Mouse (Mus musculus): ENCODE results near the gene Gvin1.
A peak's percentile ranks its signal among the peaks of the same experiment; 100 is the strongest.
"Not testable (repeated sequence)": the region's sequence is repeated elsewhere in the genome, so short reads cannot be mapped to it uniquely, and the experiment has no call there.

Gvin1 gene

DNA sequence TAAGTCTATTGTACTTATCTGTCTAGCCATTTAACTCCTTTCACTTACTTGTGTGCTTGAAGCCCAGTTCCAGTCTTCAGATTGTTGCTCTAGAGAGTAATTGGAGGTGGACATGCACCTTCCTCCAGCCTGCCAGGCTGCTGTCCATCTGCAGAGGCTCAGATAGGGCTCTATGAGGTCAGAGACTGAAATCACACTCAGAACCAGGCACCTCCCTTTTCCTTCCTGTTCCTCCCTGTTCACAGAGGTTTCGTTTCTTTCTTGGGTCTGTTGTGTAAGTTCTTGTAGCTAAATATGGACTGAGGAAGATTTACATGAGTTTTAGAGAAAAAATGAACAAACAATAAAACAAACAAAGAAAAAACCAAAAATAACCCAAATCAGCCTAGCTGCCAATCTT is at the start of gene Gvin1:
Gene Gvin1, minus strand, starts transcription at position 150 of the 400 bp plus-strand sequence.
- not testable (repeated sequence) for DNase-seq (ENCODE audit: low read depth, low spot score)

DNA sequence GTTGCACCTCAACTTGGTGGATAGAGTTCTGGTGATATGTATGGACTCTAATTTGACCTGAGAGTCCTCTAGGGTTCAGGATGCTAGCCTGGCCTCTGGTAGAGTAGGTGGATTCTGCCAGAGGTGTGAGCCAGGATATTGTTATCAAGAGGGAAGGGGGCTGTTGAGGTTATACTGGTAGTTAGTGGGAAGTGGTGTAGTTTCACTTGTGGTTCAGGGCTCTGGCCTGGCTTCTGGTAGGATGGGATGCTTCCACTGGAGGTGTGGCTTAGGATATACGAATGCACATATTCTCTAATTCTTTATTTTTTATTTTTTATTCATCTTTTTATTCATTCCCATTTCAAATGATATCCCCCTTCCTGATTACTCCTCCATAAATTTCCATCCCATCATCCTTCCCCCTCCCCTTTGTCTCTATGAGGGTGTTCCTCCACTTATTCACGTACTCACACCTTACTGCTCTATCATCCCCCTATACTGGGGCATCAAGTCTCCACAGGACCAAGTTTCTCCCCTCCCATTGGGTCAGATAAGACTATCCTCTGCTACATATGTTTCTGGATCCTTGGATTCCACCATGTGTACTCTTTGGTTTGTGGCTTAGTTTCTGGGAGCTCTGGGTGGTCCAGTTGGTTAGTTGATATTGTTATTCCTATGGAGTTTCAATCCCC is 36.9 kb upstream of the Gvin1 start:
- DNase-seq (ENCODE audit: low read depth, low spot score): no peak

DNA sequence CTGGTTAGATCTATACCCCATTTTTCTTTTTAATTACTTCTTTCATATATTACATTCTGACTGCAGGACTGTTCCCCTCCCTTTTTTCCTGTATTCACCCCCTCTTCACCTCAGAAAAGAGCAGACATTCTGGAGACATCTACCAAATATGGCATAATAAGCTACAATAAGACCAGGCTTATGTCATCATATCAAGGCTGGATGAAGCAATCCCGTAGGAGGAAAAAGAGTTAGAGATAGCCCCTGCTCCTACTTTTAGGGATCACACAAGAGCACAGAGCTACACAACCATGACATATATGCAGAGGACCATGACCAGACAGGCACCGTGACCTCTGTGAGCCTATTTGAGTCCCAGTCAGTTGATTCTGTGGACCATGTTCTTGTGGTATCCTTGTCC is 33.8 kb upstream of the Gvin1 start:
- no peak for DNase-seq (ENCODE audit: low read depth, low spot score)

DNA sequence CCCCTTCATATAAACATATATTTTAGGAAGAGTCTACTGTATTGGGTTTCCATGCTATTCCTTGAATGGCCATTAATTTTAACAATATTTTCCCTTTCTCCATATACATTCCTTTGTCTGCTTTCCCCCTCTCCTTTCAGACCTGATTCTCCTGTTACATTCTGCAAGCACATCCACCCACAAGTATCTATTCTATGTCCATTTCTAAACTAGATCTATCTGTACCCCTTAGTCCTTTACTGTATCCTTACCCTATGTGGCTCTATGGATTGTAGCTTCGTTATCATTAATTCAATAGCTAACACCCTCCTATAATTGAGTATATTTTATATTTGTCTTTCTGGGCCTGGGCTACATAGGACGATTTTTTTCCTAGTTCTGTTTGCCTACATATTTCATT is 33.1 kb upstream of the Gvin1 start:
- no peak for DNase-seq (ENCODE audit: low read depth, low spot score)

DNA sequence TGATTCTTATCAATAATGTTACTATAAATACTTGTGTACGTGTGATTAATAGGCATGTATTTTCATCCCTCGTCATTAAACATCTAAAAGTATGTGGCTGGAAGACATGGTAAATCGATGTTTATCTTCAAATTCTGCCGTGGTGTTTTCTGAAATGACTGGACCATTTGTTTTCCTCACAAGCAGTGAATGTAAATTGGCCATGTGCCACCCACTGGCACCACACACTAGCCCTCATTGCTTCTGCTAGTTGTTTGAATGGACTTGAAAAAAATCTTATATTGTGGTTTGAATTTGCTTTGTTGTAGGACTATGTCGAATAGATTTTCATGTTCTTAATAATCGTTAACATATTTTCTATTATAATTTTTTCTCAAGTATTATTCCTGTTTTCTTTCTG is 30.5 kb upstream of the Gvin1 start:
- no peak for DNase-seq (ENCODE audit: low read depth, low spot score)

DNA sequence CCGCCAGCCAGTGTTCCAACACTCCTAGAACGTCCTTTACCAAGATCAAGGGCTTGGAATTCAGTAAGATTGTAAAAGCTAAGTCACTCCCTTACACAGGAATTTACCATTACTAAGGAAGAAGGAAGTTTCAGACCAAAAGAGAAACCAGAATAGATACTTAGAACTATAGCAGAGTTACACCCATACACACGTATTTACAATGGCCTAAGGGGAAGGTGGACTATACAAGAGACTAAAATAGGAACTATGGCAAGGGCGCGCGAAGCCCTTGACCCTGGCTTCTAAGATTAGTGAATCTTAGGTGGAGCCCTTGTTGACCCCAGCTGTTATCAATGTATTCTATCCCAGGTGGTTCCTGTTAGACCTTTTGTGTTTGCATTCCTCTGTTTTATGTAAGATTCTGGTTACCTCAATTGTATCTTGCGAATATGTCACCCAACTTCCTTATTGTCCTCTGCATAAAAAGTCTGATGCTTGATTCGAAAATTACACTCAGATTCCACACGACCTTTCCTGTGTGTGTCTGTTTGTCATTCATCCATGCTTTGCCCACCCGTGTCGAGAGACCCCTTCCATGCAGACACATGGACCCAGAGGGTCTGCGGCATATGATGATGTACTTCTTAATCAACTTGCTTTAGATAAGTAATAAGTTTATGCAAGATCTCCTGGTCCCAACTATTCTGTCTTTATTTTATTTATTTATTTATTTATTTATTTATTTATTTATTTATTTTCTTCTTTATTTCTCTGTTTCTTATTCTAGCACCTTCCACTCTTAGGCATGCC is 25.6 kb upstream of the Gvin1 start:
- DNase-seq (ENCODE audit: low read depth, low spot score): not testable (repeated sequence)

DNA sequence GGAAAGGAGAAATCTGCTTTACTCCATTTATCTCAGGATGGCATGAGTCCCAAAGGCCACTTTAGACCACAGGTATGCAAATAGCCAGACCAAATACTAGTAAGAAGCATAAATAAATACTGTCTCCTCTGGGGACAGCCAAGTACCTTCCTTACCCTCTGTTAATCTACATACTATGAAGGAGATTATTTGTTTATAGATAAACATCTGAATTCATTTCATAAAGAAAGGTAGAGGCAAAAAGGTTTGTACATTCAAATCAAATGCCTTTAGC is 22.0 kb upstream of the Gvin1 start:
- no peak for DNase-seq (ENCODE audit: low read depth, low spot score)

DNA sequence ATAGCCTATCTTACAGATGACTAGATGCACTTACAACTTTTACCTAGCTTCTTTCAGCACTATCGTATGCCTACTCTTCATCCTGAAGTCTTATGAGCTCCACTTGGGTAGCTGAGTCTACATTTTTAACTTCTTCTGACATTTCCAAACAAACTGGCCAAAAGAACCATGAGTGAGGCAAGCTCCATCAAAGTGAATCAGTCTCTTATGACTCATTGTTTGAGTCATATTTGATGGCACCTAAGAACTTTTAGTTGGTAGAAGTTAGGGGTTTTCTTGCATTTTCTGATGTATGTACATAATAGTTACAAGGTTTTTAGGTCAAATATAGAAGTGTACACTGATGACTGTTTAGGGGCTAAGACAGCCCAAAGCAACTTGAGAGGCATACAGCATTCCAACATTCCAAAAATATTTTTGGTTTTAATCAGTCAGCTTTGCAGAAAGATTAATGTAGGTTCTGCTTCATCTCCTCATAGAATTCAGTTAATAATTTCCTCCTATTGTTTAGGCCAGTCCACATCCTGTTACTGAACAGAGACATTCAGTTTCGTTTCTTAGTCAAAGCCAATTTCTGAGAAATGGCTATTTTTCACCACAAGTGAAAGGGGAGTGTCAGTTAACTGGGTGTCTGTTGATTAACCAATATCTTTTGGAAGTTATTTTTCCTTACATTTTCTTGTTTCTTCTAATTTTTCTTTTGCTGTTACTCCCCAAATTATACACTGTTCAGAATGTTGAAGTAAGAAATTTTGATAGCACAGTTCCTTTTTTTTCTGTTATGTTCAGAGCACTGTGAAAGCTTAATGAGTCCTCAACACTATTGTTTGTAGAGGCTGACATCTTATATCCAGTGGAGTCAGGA is 21.4 kb upstream of the Gvin1 start:
- DNase-seq (ENCODE audit: low read depth, low spot score): peak; percentile 85

DNA sequence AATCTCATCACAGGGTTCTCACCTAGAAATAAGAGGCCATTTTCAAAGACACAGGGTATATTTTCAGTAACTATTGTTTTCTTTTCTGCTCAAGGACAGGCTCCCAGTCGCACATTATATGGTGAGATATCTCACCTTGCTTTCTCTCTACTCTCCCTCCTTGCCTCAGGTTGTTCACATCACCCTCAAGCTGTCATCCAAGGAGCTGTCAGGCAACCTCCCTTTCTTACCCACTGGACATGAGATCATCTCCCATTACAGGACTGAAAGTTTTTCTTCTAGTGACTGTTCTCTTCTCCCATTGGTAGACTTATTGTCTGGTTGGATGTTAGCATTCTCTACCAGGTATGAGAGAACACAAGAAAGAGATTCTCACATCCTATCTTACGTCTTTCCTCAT is 20.5 kb upstream of the Gvin1 start:
- peak; percentile 17 for DNase-seq (ENCODE audit: low read depth, low spot score)

DNA sequence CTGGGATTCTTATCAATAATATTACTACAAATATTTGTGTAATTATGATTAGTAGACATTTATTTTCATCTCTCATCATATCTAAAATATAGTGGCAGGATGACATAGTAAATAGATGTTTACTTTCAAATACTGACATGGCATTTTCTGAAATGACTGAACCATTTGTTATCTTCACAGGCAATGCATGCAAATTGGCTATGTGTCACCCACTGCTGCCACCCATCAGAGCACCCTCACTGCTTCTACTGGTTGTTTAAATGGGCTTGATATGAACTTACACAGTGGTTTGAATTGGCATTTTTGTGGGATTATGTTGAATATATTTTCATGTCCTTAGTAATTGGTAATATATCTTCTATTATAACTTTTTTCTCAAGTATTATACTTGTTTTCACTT is 784 bp upstream of the Gvin1 start:
- not testable (repeated sequence) for DNase-seq (ENCODE audit: low read depth, low spot score)

DNA sequence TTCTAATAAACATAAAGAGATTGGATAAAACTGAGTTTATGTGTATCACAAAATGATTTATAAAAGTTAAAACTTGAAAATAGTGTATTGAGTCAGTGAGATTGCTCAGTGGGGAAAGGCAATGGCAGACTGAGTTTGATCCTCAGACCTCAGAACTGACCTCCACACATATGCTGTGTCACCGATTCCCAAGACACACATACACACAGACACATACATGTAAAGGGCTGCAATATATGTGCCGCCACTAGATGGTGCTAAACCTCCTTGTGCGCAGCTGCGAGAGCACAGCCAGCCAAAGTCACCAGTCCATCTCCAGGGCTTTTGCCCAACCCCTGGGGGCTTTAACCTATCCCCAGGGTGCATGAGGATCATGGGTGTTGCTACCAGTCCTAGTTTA is 1.4 kb downstream of the Gvin1 start:
- DNase-seq (ENCODE audit: low read depth, low spot score): not testable (repeated sequence)

DNA sequence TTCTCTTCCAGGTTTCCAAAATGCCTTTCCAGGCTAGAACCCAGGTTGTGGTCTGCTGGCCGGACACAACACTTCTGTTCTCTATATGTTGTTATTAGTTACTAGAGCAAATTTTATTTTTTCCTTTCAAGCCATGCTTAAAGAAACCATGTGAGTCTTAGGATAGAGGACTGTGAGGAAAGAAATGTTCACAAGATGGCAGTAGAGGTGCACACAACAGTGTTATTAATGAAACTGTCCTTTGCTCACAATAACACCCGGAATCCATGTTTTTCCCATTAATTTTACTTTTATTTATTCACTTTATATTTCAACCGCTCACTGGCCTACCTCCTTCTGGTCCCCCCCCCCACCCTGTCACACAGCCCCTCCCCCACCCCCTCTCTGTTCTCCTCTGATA is 8.5 kb downstream of the Gvin1 start:
- DNase-seq (ENCODE audit: low read depth, low spot score): not testable (repeated sequence)

DNA sequence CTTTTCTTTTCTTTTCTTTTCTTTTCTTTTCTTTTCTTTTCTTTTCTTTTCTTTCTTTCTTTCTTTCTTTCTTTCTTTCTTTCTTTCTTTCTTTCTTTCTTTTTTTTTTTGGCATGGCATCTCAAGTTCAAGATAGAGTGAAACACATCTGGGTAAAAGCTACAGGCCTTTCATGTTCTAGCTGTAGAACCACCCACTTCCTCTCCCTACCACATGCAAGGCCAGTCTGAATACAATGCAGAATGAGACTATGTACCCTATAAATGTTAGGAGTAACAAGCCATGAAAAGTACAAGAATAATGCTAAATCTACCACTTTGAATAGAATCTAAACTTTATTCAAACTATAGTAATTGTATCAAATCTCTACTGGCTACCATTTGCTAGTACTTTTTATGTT is 38.1 kb downstream of the Gvin1 start:
- not testable (repeated sequence) for DNase-seq (ENCODE audit: low read depth, low spot score)

DNA sequence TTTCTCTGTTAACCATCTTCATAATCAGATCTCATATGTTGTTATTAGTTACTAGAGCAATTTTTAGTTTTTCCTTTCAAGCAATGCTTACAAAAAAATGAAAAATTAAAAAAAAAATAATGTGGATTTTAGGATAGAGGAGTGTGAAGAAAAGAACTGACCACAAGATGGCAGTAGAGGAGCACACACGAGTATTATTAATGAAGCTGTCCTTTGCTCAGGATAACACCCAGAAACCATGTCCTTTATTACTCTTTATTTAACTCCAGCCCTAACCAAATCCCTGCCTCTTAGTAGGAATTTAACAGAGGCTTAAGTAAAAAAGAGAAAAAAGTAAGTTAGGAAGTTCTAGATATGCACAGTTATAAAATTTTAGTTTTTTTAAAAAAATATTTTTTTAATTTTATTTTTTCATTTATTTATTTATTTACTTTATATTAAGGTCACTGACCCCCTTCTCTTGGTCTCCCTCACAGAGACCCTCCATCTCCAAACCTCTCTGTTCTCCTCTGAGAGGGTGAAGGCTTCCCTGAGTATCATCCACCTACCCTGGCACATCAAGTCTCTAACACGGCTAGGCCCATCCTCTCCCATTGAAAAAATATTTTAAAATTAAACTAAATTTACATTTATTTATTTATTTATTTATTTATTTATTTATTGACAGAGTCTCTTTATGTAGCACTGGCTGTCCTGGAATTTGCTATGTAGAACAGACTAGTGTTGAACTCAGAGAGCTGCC is 69.9 kb downstream of the Gvin1 start:
- not testable (repeated sequence) for DNase-seq (ENCODE audit: low read depth, low spot score)

DNA sequence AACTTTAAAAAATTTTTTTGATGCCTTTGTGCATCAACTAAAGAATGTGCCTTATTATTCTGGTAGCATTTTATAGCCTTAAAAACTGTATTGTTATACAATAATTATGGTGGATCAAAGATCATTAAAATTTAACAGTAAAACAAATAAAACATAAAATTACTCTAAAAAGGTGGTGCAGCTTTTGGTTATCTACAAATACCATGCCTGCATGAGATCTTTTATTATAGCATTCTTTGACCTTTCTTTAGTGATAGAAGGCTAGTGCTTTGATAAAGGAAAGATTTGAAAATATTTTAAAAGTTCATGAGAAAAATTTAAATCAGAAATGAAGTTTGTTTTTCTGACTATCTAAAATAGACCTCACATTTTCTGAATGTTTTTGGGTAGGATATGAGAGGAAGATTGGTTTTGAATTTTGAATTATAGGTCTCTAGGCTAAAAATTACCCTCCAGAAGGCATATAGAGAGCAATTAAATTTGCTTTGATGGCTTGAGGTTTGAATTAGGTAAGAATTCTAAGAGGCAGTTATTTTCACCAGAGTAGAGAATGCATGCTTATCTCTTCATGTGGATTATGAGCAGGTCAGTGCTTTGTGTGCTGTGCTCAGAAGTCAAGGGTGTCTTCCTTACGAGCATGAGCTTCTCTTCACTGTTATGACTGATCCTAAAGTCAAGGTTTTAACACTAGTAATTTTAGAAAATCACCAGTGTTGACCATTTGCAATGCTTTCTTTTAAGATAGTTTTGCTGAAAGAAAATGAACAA is 73.8 kb downstream of the Gvin1 start:
- DNase-seq (ENCODE audit: low read depth, low spot score): not testable (repeated sequence)

DNA sequence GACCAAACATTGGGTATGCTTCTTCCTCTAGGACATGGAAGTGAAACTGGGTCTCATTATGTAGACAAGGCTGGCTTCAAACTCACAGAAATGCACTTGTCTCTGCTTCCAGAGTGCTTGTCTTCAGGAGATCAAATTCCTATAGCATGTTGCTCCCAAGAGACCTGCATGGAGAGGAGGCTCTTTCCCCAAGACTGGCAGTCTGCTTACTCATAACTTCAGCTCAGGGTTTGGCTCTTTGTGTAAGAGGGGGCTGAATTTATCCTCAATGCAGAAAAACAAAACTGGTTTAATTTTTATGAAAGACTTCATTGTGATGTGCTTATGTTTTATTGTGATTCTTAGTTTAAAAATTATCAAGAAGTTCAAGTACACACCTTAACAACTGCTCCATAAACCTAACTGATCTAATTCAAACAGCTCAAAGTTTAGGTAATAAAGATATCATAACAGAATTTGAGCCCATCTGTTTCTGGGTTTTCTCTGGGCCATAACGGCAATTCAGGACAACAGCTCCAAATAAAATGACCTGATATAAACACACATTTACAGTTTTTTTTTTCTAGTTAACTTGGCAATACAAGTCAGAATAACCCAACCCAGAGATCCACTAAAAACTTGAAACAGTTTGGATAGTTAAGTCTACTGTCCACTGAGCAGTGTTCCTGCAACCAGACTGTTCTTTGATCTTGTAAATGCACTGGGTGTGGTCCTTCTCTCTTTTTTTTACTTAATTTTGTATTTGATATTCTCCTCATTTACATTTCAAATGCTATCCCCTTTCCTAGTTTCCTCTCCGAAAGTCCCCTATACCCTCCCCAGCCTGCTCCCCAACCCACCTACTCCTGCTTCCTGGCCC is 97.8 kb downstream of the Gvin1 start:
- not testable (repeated sequence) for DNase-seq (ENCODE audit: low read depth, low spot score)
